14 mouse cellular contexts compared by ENCODE assay signal in genomic region chr12:91638351-91638750, GRCm38 (mm10). TPM values are rescaled to one million over a fixed set of nuclear protein-coding genes. Genes with fewer than 3 reads are reported as not detected.
DNase-seq lines count a peak whose midpoint lies in the region; ATAC-seq and TF ChIP-seq lines count a peak whose summit lies in the region.
"Had no signal": no experiment of that assay in that cellular context is flagged by ENCODE, and none has a peak within 500 bp of the region (broad histone marks: within the 10 kb centered on the region; RNA-seq: fewer than 3 reads in every experiment).

No protein-coding gene starts in this region.

- peaks cover 25% of the 10 kb centered on the region for H3K4me1 ChIP-seq in kidney, embryonic 16.5 days (ENCODE audit: insufficient read depth, low read length)
- peaks cover 4% of the 10 kb centered on the region; the same call in 1 of the 2 replicates for H3K4me1 ChIP-seq in stomach, embryonic 15.5 days
- H3K4me1 ChIP-seq in stomach, postnatal 0 days (replicated peaks; ENCODE audit: control insufficient read depth, insufficient read depth): no peaks in the 10 kb centered on the region
- peaks cover 11% of the 10 kb centered on the region; the same call in 1 of the 2 replicates for H3K4me1 ChIP-seq in stomach, embryonic 16.5 days (ENCODE audit: control insufficient read depth, insufficient read depth, low read length)

- no peak for TF ChIP-seq EP300 in stomach, postnatal 0 days (optimal IDR thresholded peaks at IDR 0.05)

- peaks cover under 1% of the 10 kb centered on the region; the same call in 1 of the 2 replicates for H3K9me3 ChIP-seq in kidney, embryonic 16.5 days (ENCODE audit: low read length)
- no peaks in the 10 kb centered on the region for H3K9me3 ChIP-seq in stomach, embryonic 15.5 days
- no peaks in the 10 kb centered on the region for H3K9me3 ChIP-seq in stomach, postnatal 0 days (ENCODE audit: control insufficient read depth, low read length)
- H3K9me3 ChIP-seq in stomach, embryonic 16.5 days (replicated peaks; ENCODE audit: control insufficient read depth, low read length): 0 out of 2 replicates have a peak, but pooled peaks cover 2% of the 10 kb centered on the region
- H3K9me3 ChIP-seq: limb, embryonic 15.5 days; midbrain, embryonic 13.5 days had no signal

- no peak overlapping the region for H3K27ac ChIP-seq in kidney, embryonic 16.5 days (ENCODE audit: low read length)
- H3K27ac ChIP-seq in stomach, embryonic 15.5 days: peak overlapping the region; percentile 31; the same call in 1 of the 2 replicates
- H3K27ac ChIP-seq in stomach, postnatal 0 days (replicated peaks): no peak overlapping the region
- no peak overlapping the region for H3K27ac ChIP-seq in stomach, embryonic 16.5 days (ENCODE audit: low read length)
- H3K27ac ChIP-seq: limb, embryonic 15.5 days; midbrain, embryonic 13.5 days had no signal

- ATAC-seq in kidney, embryonic 16.5 days (ENCODE audit: low FRiP score, low TSS enrichment): no peak
- no peak for ATAC-seq in stomach, embryonic 15.5 days (ENCODE audit: insufficient read depth, low FRiP score, low read depth)
- no peak for ATAC-seq in stomach, postnatal 0 days (ENCODE audit: low FRiP score, low TSS enrichment)
- peak; percentile 31; the same call in 1 of the 2 replicates for ATAC-seq in stomach, embryonic 16.5 days (ENCODE audit: insufficient read depth, low FRiP score)
- ATAC-seq: hindbrain, embryonic 16.5 days; midbrain, embryonic 13.5 days had no signal

- no peaks in the 10 kb centered on the region for H3K36me3 ChIP-seq in kidney, embryonic 16.5 days (ENCODE audit: insufficient read depth, low read length)
- H3K36me3 ChIP-seq in stomach, embryonic 15.5 days: no peaks in the 10 kb centered on the region
- no peaks in the 10 kb centered on the region; the same call in 1 of the 2 replicates for H3K36me3 ChIP-seq in stomach, postnatal 0 days (ENCODE audit: control insufficient read depth, insufficient read depth, low read length)
- no peaks in the 10 kb centered on the region for H3K36me3 ChIP-seq in stomach, embryonic 16.5 days (ENCODE audit: control insufficient read depth, insufficient read depth, low read length)
- H3K36me3 ChIP-seq: limb, embryonic 15.5 days; midbrain, embryonic 13.5 days had no signal

- H3K9ac ChIP-seq in kidney, embryonic 16.5 days (replicated peaks; ENCODE audit: low read length): no peak overlapping the region
- H3K9ac ChIP-seq in stomach, embryonic 15.5 days: no peak overlapping the region
- H3K9ac ChIP-seq in stomach, postnatal 0 days (ENCODE audit: low read length): no peak overlapping the region
- no peak overlapping the region for H3K9ac ChIP-seq in stomach, embryonic 16.5 days (ENCODE audit: low read length)
- H3K9ac ChIP-seq: limb, embryonic 15.5 days; midbrain, embryonic 13.5 days had no signal

- H3K27me3 ChIP-seq in kidney, embryonic 16.5 days (ENCODE audit: insufficient read depth, low read length): no peaks in the 10 kb centered on the region
- no peaks in the 10 kb centered on the region for H3K27me3 ChIP-seq in stomach, embryonic 15.5 days (replicated peaks)
- no peaks in the 10 kb centered on the region for H3K27me3 ChIP-seq in stomach, postnatal 0 days (ENCODE audit: control insufficient read depth, insufficient read depth, low read length)
- H3K27me3 ChIP-seq in stomach, embryonic 16.5 days (ENCODE audit: control insufficient read depth, insufficient read depth, low read length): no peaks in the 10 kb centered on the region
- H3K27me3 ChIP-seq: limb, embryonic 15.5 days; midbrain, embryonic 13.5 days had no signal

- no peak overlapping the region for H3K4me3 ChIP-seq in kidney, embryonic 16.5 days (ENCODE audit: low read length)
- no peak overlapping the region for H3K4me3 ChIP-seq in stomach, embryonic 15.5 days (replicated peaks)
- no peak overlapping the region for H3K4me3 ChIP-seq in stomach, postnatal 0 days (ENCODE audit: low read depth, low read length)
- no peak overlapping the region for H3K4me3 ChIP-seq in stomach, embryonic 16.5 days (replicated peaks; ENCODE audit: low read length)
- H3K4me3 ChIP-seq: limb, embryonic 15.5 days; midbrain, embryonic 13.5 days had no signal

- TF ChIP-seq CTCF in stomach, postnatal 0 days (IDR thresholded peaks at IDR 0.05; ENCODE audit: low read depth): no peak

- no peak overlapping the region for H3K4me2 ChIP-seq in kidney, embryonic 16.5 days (replicated peaks; ENCODE audit: low read depth, low read length)
- no peak overlapping the region for H3K4me2 ChIP-seq in stomach, embryonic 15.5 days
- no peak overlapping the region for H3K4me2 ChIP-seq in stomach, postnatal 0 days (replicated peaks; ENCODE audit: low read depth)
- H3K4me2 ChIP-seq in stomach, embryonic 16.5 days (ENCODE audit: low read depth, low read length): no peak overlapping the region
- H3K4me2 ChIP-seq: limb, embryonic 15.5 days; midbrain, embryonic 13.5 days had no signal

- peak; percentile 42 to 45 for DNase-seq in cerebellum, postnatal 10 days
- DNase-seq in cerebellum, adult 11-12 months: no peak
- peak; percentile 44 for DNase-seq in kidney, adult 11 months
- no peak for DNase-seq in stomach, postnatal 0 days (ENCODE audit: low spot score)
- no peak for DNase-seq in thymus, postnatal 4 days
- DNase-seq: cerebellum, postnatal 25 days; gastrocnemius, postnatal 14 days; thymus, postnatal 36 days had no signal

- 68% methylated on average over 3 of the region's 3 CpGs for WGBS in kidney, embryonic 16.5 days
- 73% methylated on average over 3 of the region's 3 CpGs for WGBS in stomach, embryonic 15.5 days
- WGBS in stomach, postnatal 0 days: 65% methylated on average over 3 of the region's 3 CpGs
- 63% methylated on average over 3 of the region's 3 CpGs for WGBS in stomach, embryonic 16.5 days

RNA-seq across cellular contexts. Expression of gene Gtf2a1, which starts 48.1 kb away (rescaled TPM):
- polyA plus RNA-seq in kidney, embryonic 16.5 days (2015; fragmentation: Nextera tagmentation; extraction: Ambion mirVana): 50.3 and 51.3 TPM in 2 replicates
- polyA plus RNA-seq in stomach, embryonic 15.5 days (2015; fragmentation: Nextera tagmentation; extraction: Ambion mirVana): 36.7 and 39.2 TPM in 2 replicates
- 17.0 and 18.9 TPM in 2 replicates for polyA plus RNA-seq in stomach, postnatal 0 days (2015; fragmentation: Nextera tagmentation; extraction: Ambion mirVana)
- 41.0 and 41.4 TPM in 2 replicates for polyA plus RNA-seq in stomach, embryonic 16.5 days (2015; fragmentation: Nextera tagmentation; extraction: Ambion mirVana)

Comparison
In these comparisons a context has a peak if more than half of its experiments do, and no peak if none do; other contexts are left out.
1. DNase-seq: peak in cerebellum, postnatal 10 days (2 of 2) and kidney, adult 11 months (single experiment); none in cerebellum, adult 11-12 months (single experiment), stomach, postnatal 0 days (single experiment) and thymus, postnatal 4 days (single experiment).